Mouse (Mus musculus) liver (tissue): ENCODE data around the gene Sapcd1.
"Not testable (repeated sequence)": the region's sequence is repeated elsewhere in the genome, so short reads cannot be mapped to it uniquely, and the experiment has no call there.

ENCODE experiments used
- DNase-seq: peaks from one replicate; pipeline ENCODE4 v3.0.0-alpha.2; 2020; ENCODE audit warnings: mixed read lengths

Gene Sapcd1

DNA sequence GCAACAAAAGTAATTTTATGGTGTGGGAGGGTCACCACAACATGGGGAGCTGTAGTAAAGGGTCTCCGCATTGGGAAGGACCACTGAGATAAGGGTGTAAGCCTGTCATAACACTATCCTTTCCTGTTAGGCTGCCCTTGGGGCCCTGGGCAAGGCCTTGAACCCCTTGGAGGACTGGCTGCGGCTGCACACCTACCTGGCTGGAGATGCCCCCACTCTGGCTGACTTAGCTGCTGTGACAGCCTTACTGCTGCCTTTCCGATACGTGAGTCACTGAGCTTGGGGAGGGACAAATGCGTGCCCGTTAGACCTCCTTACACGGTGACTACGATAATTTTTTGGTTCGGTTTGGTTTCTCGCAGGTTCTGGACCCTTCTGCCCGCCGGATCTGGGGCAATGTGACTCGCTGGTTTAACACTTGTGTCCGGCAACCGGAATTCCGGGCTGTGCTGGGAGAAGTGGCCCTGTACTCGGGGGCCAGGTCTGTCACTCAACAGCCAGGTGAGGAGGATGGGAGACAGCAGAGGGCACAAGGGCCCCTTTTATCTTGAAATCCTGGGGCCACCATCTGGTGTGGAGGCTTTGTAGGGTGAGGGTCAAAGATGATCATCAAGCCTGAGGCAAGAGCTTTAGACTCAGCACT lies 23.6 kb downstream of the Sapcd1 start:
- DNase-seq = no peak

- no peak for DNase-seq
Measured at GRCm38 (mm10) chr17:35003022-35003838, 24.6 kb downstream of the Sapcd1 start.

GRCm38 (mm10) chr17:35002153-35002865 lies 25.5 kb downstream of the Sapcd1 start:
- DNase-seq = peak; percentile 54

GRCm38 (mm10) chr17:35001452-35002152 lies 26.2 kb downstream of the Sapcd1 start:
- DNase-seq = peak; percentile 53

DNA sequence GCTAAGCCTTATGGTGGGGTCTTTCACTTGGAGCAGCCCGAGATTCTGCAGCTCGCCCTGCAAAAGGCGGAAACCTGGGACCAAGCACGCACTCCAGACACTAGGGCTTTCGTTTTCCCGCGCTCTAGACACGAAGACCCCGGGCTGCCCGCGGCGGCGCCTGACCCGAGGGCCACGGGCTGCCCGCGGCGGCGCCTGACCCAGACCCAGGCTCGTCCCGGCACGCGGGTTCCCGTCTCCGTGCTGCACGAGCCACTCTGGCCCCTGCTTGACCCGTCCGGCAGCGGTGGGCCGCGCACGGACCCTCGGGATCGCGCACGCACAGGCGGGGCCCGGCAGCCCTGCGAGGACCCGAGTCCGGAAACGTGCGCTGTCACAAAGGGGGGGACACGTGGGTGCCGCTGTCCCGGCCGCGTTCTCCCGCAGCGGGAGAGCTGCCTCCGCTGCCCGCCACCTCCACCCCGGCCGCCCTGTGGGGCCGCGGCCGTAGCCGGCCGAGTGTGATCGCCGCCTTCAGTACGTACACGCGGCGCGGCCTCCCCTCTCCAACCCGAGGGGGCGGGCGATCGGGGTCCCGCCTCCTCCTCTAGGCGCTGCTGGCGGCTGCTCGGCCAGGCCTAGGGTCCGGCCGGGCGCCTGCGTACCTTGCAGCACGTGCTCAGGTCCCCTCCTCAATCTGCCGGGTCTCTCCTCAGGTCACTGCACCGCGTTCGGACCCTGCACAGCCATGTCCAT lies 26.9 kb downstream of the Sapcd1 start, which contains the start of gene Vars:
Vars (plus strand) TSS at position 271 of the 735 bp plus-strand sequence.
- DNase-seq = peak; percentile 89

- DNase-seq = peak; percentile 70
Measured at GRCm38 (mm10) chr17:34999871-35000716, 27.7 kb downstream of the Sapcd1 start.

- no peak for DNase-seq
Measured at GRCm38 (mm10) chr17:34998526-34999430, 29.0 kb downstream of the Sapcd1 start.

- DNase-seq = no peak
Measured at GRCm38 (mm10) chr17:34997142-34997483, 30.7 kb downstream of the Sapcd1 start.

DNA sequence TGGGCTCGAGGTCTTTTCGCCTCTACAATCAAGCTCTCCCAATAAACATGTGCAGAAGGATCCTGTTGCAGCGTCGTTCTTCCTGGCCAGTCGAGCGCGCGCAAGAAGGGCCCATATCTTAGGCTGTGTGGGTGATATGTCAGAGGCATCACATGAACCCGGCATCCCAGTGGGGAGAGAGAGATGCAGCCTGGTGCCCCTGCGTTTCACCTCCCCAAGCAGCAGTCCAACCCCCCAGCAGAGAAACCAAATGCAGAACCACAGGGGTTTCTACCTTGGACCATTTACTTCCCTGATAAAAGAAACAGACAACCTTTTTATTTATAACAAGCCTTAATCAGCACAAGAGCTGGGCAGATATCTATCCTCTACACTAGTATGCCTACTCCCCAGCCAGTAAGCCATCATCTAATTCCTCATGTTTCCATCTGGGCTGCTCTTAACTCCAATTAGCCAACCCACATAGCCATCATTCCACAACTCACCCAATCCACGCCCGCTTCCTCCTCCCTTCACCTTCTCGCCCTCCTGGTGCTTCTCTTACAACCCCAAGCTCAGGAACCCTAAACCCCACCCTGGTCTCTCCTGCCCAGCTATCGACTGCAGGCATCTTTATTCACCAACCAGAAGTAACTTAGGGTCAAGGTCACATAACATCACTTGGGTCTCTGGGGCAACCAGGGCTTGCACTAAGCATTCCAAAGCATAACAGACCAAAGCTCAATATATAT lies 31.2 kb downstream of the Sapcd1 start:
- DNase-seq = no peak

DNA sequence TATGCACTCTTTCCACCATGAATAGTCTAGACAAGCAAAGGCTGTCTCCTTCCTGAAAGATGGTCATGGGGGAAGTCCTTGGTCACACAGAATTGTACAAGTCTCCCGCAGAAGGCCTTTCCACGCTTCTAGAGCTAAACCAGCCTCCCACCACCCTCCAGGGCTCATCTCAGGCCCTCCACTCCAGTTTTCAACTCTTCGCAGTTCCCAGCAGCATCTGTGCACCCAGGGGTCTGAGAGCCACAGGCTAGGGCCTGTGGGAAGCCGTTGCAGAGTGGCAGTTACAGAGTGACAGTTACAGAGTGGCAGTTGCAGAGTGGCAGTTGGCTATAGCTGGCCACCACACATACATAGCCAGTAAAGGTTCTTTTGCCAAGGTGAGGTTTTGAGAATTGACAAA lies 31.9 kb downstream of the Sapcd1 start:
- DNase-seq = not testable (repeated sequence)

- DNase-seq = not testable (repeated sequence)
Measured at GRCm38 (mm10) chr17:34995192-34995591, 32.6 kb downstream of the Sapcd1 start.

GRCm38 (mm10) chr17:34994751-34995150 lies 33.1 kb downstream of the Sapcd1 start:
- DNase-seq = no peak

GRCm38 (mm10) chr17:34984218-34984617 lies 43.6 kb downstream of the Sapcd1 start:
- no peak for DNase-seq

DNA sequence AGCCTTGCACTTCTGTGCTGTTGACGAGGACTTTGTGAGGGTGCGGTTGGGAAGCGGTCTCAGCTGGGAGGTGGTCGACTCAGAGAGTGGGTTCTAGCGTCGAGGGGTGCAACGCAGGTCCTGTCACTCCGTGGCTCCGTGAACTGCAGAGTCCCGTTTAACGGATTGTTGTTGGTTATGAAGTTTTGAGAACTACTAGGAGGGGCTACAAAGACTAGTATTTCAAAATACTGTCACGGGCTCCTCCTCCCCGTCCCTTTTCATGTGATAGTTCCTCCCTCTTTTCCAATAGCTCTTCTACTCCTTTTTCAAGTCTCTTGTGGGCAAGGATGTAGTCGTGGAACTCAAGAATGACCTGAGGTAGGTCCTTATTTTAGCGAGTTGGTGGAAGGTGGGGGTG lies 45.5 kb downstream of the Sapcd1 start:
- DNase-seq = no peak

- peak; percentile 92 for DNase-seq
Measured at GRCm38 (mm10) chr17:34981690-34982180, 46.1 kb downstream of the Sapcd1 start, which contains the start of gene Lsm2. Lsm2 (plus strand) TSS chr17:34981862.

DNA sequence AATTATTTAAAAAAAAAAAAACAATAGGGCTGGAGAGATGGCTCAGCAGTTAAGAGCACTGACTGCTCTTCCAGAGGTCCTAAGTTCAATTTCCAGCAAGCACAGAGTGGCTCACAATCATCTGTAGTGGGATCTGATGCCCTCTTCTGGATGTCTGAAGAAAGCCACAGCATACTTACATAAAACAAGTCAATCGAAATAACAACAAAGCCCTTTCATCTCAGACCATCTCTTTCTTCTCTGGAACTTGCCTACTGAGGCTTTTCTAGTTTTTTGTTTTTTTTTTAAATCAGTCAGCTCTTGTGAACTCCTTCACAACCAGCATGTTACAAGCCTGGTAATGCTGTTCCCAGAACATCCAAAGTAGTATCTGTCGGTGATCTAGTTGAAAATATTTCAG lies 47.2 kb downstream of the Sapcd1 start:
- DNase-seq = no peak

- no peak for DNase-seq
Measured at GRCm38 (mm10) chr17:34979631-34980030, 48.2 kb downstream of the Sapcd1 start.

- no peak for DNase-seq
Measured at GRCm38 (mm10) chr17:34978239-34978638, 49.6 kb downstream of the Sapcd1 start.

DNA sequence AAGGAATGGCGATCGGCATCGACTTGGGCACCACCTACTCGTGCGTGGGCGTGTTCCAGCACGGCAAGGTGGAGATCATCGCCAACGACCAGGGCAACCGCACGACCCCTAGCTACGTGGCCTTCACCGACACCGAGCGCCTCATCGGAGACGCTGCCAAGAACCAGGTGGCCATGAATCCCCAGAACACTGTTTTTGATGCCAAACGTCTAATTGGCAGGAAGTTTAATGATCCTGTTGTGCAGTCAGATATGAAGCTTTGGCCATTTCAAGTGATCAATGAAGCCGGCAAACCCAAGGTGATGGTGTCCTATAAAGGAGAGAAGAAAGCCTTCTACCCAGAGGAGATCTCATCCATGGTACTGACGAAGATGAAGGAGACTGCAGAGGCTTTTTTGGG lies 50.8 kb downstream of the Sapcd1 start:
- DNase-seq = no peak
